Mouse (Mus musculus) heart, postnatal 0 days (tissue): ENCODE results near the gene Rnf121.

ENCODE experiments used
- CTCF ChIP-seq: IDR thresholded peaks from 2 replicates; pipeline ENCODE4 v1.5.1; 2016; ENCODE audit warnings: antibody characterized with exemption, control low read depth, low read depth
- EP300 ChIP-seq: IDR thresholded peaks from 2 replicates; pipeline ENCODE4 v1.6.1; 2016; ENCODE audit warnings: antibody characterized with exemption, low read depth

DNA sequence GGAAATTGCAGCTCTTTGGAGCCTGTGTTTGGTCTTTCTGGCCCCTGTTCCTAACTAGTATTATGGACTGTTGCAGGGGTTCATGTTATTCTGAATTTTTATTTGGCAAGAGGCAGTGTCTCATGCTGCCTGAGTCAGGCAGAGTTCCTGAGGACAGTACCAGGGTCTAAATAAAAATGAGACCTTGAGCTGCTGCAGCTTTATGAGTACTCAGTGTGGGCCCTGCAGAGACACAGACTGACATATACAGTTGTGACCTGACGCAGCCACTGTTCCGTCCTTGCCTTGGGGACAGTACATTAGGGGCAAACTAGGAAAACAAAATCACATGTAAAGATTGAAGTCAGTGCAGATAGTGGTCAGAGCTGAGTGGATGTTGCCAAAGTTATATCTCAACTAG lies 50.3 kb downstream of the Rnf121 start:
- TF ChIP-seq CTCF (no peak), EP300 (no peak)
